Mouse (Mus musculus): ENCODE data around the gene Wnt5b. TPM values are rescaled to one million over a fixed set of nuclear protein-coding genes. Genes with fewer than 3 reads are reported as not detected.

The Wnt5b gene
- polyA plus RNA-seq (2021; fragmentation: Nextera tagmentation) = 0.60 and 0.82 TPM in 2 replicates
- long read RNA-seq, experiment 1, partial matches to known transcripts = 1 of 1 reads
- long read RNA-seq, experiment 1, other reads (novel, unspliced or antisense) = 0 of 1 reads
- long read RNA-seq, experiment 2, partial matches to known transcripts = 0 of 4 reads
- long read RNA-seq, experiment 2, other reads (novel, unspliced or antisense) = 1 of 4 reads

GRCm38 (mm10) chr6:119543803-119544517 lies at the start of gene Wnt5b:
TSS of gene Wnt5b (minus strand) at chr6:119544347.

GRCm38 (mm10) chr6:119479343-119479875 lies 64.7 kb downstream of the Wnt5b start, which contains the start of gene Fbxl14:
TSS of gene Fbxl14 (plus strand) at chr6:119479668.

GRCm38 (mm10) chr6:119417354-119417753 lies 126.8 kb downstream of the Wnt5b start, which contains the start of gene Adipor2:
TSS of gene Adipor2 (minus strand) at chr6:119417704.

Other genes with a start within 250 kb of the Wnt5b start
- gene Lrtm2, start 213.6 kb downstream of the Wnt5b start, polyA plus RNA-seq (2021; fragmentation: Nextera tagmentation) = 23.2 and 30.8 TPM in 2 replicates
- 7.3 and 7.4 TPM in 2 replicates for gene Adipor2, start 126.6 kb downstream of the Wnt5b start, polyA plus RNA-seq (2021; fragmentation: Nextera tagmentation)
- 3.2 and 3.3 TPM in 2 replicates for gene Fbxl14, start 64.7 kb downstream of the Wnt5b start, polyA plus RNA-seq (2021; fragmentation: Nextera tagmentation)